Mouse (Mus musculus): ENCODE measurements around the gene Ppip5k1.

GRCm38 (mm10) chr2:121363656-121364055 is 8.5 kb upstream of the Ppip5k1 start:
- TF ChIP-seq POLR2A (IDR thresholded peaks at IDR 0.05; ENCODE audit: borderline replicate concordance, low read depth, low read length) (no peak), CTCF (IDR thresholded peaks at IDR 0.05; ENCODE audit: low read depth, low read length) (no peak)
